Mouse (Mus musculus) intestine, postnatal 0 days (tissue): ENCODE measurements at regions not wholly inside any gene's neighbourhood (a gene's known extent, or its start where the extent isn't known, plus 50 kb on each side); places are given as distances from the start of the nearest gene placed in this dataset.

Experiments
- ATAC-seq: fragments of 200-750 bp; cut with Nextera tagmentation; 2 replicates; pipeline ENCODE4 v1.8.0; 2017; ENCODE audit warnings: mild to moderate bottlenecking, moderate TSS enrichment, moderate library complexity
- H3K27ac ChIP-seq: fragments of 300-500 bp; sonication (generic); 2 replicates; pipeline ENCODE4 v1.5.1; 2014; ENCODE audit warnings: mild to moderate bottlenecking, low read depth, low read length, moderate library complexity
- H3K27me3 ChIP-seq: fragments of 300-500 bp; sonication (generic); replicated peaks from 2 replicates; pipeline ENCODE4 v1.6.1; 2014; ENCODE audit warnings: low read length, mixed read lengths; ENCODE audit not compliant: control insufficient read depth, insufficient read depth
- H3K36me3 ChIP-seq: fragments of 300-500 bp; sonication (generic); 2 replicates; pipeline ENCODE4 v1.6.1; 2014; ENCODE audit warnings: mild to moderate bottlenecking, moderate library complexity; ENCODE audit not compliant: control insufficient read depth, insufficient read depth
- H3K4me1 ChIP-seq: fragments of 300-500 bp; sonication (generic); replicated peaks from 2 replicates; pipeline ENCODE4 v1.6.1; 2014; ENCODE audit warnings: antibody characterized with exemption, low read length, mixed read lengths; ENCODE audit not compliant: control insufficient read depth, insufficient read depth
- H3K4me2 ChIP-seq: fragments of 300-500 bp; sonication (generic); replicated peaks from 2 replicates; pipeline ENCODE4 v1.6.1; 2014; ENCODE audit warnings: low read depth, mild to moderate bottlenecking, moderate library complexity
- H3K4me3 ChIP-seq: fragments of 300-500 bp; sonication (generic); 2 replicates; pipeline ENCODE4 v1.5.1; 2014; ENCODE audit warnings: low read depth, low read length
- H3K9ac ChIP-seq: fragments of 300-500 bp; sonication (generic); 2 replicates; pipeline ENCODE4 v1.6.1; 2014; ENCODE audit warnings: mild to moderate bottlenecking, low read depth, low read length
- H3K9me3 ChIP-seq: fragments of 300-500 bp; sonication (generic); 2 replicates; pipeline ENCODE4 v1.6.1; 2016; ENCODE audit warnings: mixed run types; ENCODE audit not compliant: control insufficient read depth
- CTCF ChIP-seq: sonication (generic); IDR thresholded peaks from 2 replicates; pipeline ENCODE4 v1.5.1; 2016; ENCODE audit warnings: low read depth, mild to moderate bottlenecking, control low read depth, antibody characterized with exemption, moderate library complexity
- WGBS: fragments of 180-500 bp; shearing (Covaris S2); extraction: QIAGEN DNeasy Blood & Tissue Kit; methylation state at CpG from one replicate; pipeline ENCODE4 v1.1.7; 2014; 5-methylcytosine and 5-hydroxymethylcytosine counted together

DNA sequence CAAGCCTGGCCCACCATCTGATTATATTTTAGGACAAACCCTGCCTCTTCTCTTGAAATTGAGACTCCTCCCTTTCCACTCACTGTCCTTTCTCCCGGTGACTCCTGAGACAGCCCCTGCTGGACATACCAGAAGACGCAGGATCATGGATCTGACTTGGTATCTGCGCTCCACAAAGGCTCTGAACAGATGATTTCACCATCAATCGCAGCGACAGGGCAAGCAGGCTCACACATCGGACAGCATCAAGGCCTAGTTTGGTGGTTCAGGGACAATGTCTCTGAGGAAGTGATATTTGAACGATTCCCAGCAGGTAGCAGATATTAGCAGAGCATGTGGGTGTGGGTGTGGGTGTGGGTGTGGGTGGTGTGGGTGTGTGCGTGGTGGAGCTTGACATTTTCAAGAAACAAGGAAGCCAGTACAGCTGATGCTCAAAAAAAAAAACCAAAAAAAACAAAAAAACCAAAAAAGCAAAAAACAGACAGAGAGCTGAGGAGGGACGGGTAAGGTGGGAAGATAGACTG is 51.7 kb upstream of the Arl8b start:
- 71% methylated on average over 9 of the region's 9 CpGs for WGBS
- H3K27me3 ChIP-seq: no peaks in the 10 kb centered on the region
- H3K4me2 ChIP-seq: no peak overlapping the region
- no peak overlapping the region for H3K9ac ChIP-seq
- H3K27ac ChIP-seq: no peak overlapping the region
- no peak for ATAC-seq
- H3K36me3 ChIP-seq: no peaks in the 10 kb centered on the region
- H3K4me3 ChIP-seq: no peak overlapping the region
- no peaks in the 10 kb centered on the region for H3K9me3 ChIP-seq
- 0 out of 2 replicates have a peak, but pooled peaks have one; percentile 17 for TF ChIP-seq CTCF
- no peaks in the 10 kb centered on the region for H3K4me1 ChIP-seq
